Mouse (Mus musculus) CH12F3 (cell line): ENCODE results near the gene Smad3.

Source experiments
- in situ Hi-C: fragments of 300-500 bp; cut with MboI; formaldehyde crosslinking; loops from 2 replicates; pipeline ENCODE4 v1.14.3; 2020; ENCODE audit warnings: low sequenced_read_pairs

Gene Smad3

DNA sequence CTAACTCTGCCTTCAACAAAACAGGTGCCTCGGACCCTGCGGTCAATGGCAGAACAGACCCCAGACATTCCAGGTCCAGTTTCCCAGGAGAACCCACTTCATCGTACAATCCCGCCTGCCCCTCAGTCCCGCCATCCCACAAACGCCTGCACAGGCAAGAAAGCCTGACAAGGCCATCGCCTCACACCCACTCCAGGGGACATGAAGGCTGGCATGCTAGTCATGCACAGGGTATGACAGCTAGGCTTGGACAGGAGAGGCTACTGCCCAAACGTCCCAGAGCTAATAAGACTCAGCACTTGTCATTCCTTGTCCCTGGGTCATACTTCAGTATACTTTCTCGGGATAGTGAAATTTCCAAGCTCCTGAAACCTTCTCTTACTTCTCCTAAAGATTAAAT, 34.9 kb downstream of the Smad3 start:
- in situ Hi-C loops, result no loop called here

DNA sequence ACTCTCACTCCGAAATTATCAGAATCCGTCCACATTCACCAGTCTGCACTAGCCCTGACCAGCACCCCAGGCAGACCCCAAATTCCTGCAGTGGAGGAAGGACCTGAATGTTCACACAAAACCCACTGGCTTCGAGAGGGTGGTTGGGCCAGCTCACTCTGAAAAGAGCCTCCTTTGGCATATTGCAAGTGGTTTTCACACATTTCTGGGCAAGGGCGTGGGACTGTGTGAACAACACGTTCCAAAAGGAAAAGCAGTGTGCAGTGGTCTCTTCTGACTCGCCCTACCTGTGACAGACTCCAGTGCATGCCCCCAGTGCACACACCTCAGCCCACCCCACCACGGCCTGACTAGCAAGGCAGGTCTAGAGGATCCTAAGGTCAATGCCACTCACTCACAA, 35.4 kb downstream of the Smad3 start:
- in situ Hi-C loops, result no loop called here

DNA sequence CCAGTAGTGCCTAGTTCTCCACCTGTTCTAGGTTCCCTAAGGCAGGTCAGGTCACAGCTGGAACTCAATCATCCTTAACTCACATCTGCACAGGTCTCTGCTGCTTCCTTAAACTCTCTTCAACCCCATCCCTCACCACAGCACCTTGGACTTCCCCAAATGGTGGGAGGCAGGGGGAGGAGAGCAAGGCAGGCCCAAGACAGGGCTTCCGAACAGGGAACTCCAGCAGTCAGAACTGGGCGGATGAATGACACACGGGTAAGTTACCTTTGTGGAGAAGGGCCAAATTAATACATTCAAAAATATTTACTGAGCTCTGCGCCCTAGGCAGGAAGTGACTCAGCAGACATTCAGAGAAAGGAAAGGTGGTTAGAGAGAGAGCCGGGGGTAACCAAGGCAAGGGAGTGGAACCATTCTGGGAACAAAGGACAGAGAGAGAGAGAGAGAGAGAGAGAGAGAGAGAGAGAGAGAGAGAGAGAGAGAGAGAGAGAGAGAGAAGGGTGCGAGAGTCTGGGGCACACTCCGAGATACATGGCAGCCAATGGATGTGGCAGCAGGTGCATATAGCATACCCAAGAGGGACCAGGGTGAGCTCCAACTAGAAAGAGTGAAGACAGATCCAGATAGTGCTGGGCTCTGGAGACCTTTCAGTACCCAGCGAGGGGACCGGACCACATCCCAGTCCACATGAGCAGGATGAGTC, 36.1 kb downstream of the Smad3 start:
- in situ Hi-C loops, result no loop called here

DNA sequence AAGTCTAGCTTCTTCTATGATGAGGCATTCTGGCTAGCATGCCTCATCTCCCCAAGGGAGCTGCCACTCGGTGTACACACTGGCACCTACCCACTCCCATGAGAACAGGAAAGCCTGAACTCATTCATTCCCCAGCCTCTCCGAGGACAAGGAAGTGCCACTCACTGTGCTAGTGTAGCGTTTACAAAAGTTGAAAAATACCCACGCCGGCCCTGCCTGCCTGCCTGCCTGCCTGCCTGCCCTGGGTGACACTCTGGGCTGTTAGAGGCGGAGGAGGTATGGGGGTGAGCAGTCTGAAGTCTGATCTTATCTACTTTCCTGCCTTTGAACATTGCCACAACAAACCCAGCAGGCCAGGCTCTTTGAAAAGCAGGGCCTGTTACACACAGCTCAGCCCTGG, 37.1 kb downstream of the Smad3 start:
- in situ Hi-C loops, result no loop called here

DNA sequence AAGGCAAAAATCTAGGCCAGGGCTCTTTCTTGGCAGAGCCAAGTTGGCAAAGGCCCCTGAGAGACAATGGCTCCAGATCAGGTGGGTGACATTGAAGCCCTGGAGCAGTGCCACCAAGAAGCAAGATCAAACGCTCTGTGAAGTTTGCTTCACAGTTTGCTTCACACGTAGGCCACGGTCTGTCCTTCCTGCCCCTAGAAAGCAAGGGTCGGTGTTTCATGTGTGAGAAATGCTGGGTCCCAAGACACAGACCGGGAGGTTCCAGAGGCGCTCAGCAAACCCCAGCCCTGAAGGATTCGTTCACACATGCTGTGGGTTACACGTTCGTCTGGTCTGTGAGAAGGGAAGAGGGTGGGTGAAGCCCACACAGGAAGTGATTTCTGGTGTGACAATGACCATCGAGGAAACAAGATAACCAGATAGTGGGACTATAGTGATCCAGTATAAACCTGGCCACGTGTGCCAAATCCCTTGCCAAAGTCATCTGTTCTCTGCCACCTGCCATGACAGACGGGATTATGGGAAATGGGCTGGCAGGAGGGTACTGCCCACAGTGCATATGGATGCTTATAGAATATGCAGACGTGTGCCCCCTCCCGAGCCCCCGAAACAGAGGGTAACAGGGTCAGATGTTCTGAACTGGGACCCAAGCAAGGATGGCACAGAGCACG, 37.9 kb downstream of the Smad3 start:
- in situ Hi-C loops, result no loop called here

DNA sequence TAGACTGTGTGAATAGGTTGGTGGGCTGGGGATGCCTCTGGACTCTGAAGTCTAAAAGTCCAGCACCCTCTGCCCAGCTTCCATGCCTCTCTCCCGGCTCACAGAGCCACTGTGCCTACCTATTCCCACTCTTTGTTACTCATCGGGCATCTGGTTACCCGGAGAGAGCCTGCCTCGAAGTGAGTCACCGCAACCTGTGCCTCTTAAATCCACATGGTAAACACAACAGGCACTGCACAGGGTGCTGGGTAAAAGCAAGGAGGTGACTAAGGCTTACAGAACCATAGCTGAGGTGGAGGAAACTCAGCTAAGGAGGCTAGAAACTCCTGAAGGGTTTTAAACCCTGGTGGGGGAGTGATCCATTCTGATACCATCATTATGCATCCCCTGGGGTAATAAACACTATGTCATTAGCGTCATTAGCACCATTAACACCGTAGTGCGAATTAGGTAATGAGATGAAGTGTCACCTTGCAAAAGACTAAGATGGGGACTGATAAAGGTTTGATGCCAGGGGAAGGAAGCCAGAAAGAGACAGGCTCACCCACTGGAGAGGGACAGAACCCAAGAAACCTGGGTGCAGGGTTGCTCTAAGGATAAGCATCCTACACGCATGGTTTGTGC, 38.9 kb downstream of the Smad3 start:
- in situ Hi-C loops, result no loop called here

DNA sequence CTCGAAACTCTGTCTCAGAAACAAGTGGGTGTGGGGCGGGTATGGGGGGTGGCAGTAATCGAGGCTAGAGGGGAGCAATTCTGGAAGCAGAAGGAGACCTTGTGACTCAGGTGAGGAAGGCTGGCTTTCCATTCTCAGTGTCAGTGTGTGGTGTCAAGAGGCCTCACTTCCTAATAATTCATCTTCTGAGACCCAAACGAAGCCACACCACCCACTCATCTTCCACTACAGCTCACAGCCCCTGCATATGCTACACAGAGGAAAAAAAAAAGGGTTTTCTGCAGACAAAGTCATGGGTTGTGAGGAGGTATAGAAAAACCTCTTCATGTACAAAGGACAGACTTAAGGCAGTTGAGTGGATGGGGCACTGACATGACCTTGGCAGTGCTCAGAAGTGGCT, 39.6 kb downstream of the Smad3 start:
- in situ Hi-C loops, result no loop called here

DNA sequence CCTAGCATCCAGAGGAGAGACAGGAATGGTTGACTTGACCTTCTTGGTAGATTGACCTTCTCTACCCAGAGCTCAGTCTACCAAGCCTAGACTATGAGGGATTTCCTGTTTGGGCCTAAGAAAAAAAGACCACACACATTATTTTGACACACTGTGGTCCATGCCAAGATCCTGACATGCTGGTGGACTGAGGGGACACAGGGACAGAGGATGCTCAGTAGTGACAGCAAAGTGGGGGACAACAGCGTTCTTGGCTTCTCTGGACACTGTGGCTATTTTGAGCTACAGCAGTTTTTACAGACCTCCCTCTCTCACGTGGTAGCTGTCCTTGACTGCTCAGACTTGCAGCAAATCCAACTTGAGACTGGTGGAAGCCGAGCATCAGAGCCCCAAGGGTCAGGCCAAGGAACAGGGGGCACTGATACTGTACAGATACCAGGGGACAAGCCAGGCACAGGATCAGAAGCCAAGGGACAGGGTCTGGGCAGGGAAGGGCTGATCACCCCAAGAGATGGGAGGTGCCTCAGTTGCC, 40.3 kb downstream of the Smad3 start:
- in situ Hi-C loops, result no loop called here

DNA sequence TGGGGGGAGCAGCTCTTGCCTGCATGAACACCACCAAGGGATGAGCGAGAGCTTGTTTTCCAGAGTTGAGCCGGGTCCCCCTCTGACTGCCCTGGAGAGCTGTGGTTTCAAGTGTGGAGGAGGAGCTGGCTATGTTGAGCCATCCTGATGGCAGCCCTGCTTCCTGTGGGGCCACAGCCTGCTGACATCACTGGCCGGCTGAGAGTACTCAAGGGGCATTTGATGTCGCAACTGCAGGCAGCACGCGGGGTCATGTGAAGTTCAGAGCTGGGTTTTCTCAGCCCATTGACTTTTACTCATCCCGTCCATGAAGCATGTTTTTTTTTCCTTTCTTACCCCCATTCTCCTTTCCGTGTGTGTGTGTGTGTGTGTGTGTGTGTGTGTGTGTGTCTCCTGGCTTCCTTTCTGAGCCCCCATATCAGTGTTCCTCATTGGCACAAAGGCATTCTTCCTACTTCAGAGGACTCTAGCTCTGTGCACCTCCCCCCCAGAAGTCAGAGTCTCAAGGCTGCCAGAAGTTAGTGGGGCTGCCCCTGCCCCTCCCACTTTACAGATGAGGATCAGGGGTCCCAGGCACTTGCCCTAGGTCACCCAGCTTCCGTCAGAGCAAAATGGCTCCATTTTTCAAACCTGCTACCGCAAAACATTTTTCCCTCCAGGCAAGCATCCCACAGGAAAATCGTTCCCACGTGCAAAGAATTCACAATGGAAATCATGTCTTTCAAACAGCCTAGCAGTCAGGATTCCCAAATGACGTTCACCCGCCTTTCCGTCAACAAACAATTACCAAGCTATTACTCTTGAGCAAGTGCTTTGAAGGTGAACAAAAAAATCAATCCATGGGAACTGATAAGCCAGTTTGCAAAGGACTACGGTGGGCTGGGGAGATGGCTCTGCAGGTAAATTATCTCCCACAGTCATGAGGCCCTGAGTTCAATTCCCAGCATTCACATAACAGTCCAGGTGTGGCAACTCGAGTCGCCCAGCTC, 41.4 kb downstream of the Smad3 start:
- in situ Hi-C loops, result no loop called here

DNA sequence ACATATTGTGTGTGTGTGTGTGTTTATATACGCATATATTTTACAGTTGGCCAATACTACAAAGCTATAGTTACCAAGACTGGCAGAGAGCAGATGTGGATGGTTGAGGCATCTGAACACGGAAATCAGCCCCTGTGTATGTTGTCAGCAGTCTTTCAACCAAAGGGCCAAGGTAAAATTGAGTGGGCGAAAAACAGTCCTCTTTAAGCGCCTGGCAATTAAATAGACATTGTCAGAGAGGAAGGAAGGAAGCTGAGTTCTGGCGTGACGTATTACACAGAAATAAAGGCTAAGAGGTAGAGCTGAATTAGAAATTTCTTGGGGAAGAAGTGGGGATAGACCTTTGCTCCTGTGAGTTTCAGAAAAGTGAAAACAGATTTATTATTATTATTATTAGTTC, 43.2 kb downstream of the Smad3 start:
- in situ Hi-C loops, result no loop called here

DNA sequence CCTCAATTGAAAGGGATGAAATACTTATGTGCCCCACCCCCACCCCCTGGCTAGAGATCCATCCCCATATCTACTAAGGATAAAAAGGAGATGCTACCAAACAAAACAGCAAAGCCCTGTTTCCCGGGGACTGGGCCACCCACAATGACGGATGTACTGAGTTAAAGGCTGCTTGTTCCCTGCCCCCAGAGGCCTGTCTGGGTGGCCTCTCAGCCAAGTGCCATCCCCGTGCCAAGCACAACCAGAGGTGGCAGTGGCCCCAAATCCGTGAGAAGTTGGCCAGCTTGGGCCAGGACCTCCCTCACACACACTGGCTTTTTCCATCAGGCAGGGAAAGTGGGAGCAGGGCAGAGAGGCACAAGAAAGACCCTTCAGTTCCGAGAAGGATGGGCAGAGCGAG, 45.0 kb downstream of the Smad3 start:
- in situ Hi-C loops, result no loop called here

DNA sequence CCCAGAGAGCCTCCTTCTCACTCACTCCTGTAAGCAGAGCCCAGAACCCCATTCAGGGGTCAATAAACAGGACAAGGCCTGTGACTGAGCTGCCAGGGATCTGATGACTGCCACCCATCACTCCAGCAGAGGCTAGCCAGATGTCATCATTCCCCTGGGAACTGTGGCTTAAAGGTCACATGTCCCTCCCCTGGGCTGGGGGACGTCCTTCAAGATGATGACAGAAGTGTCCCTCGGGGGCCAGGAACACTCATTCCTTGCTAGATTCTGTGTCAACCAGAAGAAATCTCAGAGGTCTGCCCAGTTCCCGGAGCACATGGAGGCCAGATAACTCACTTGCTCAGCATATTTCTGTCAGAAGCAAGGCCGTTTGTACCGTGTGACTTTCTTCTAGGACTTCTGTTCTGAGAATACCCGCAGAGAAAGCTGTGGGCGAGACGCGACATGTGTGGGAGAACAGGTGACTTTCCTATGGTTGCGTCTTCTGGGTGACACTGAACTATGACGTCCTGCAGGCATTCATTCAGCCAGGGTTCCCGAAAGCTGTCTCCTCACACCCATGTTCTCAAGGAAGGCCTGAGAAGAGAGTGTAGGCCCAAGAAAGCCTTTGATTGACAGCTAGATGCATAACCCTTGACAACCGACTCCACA, 46.1 kb downstream of the Smad3 start:
- in situ Hi-C loops, result no loop called here

DNA sequence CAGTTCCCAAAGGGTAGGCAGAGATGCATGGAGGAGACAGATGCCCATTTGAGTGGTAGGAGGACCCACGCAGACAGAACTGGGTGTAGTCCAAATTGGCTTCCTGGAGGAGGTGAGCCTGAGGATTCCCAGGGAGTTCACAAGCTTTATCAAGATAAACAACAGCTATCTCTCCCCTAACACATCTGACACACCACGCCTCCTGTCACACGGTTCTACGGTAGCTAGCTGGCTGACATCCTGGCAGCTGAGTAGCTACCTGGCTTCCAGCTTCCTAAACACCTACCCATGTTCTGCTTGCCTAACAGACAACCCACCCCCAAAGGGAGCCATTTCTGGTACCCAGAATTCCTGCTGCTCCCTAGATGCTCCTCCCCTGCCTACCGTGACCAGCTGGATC, 47.9 kb downstream of the Smad3 start:
- in situ Hi-C loops, result no loop called here

DNA sequence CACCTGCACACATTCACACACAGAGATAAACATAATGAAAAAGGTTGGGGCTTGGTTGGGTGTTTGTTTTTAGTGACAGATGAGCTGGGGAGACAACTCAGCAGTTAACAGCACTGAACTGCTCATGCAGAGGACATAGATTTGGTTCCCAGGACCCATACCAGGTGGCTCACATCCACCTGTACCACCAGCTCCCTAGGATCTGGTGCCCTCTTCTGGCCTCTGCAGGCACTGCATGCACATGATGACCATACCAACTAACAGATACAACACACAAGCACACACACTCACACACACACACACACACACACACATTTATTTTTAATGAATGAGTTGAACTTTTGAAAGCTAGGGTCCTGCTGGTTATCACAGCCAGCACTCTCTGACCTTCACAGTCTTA, 48.5 kb downstream of the Smad3 start:
- in situ Hi-C loops, result no loop called here

DNA sequence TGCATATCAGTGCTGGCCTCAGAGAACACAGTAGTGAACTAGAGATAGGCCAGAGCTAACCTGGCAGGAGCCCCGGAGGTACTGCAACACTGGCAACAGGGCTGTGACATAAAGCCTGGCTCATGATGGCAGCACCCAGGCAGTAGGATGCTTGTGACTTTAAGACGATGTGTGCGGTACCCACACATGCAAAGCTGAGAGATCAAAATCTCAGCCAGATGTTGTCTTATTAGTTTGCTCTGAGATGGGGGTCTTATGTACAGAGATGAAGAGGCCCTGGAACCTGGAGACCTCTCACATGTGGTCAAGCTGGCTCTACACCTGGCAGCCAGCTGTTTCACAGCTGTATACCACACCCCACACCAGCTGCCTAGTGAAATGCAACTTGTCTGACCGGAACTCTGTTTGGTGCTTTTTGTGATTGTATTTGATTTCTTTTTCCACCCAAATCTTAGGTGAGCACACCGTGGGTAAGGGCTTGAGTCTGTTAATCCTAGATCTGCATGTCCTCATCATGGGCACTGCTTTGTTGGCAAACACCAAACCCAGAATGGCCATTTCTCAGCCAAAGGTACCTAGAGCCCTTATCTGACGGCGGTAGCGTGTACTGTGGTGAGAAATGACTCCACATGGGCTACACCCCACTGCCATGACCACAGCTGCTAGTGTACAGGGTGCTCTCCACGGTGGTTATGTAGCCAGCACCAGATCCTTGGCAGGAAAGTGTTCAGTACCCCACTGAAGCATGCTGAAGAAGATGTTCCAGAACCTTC, 49.8 kb downstream of the Smad3 start:
- in situ Hi-C loops, result no loop called here

DNA sequence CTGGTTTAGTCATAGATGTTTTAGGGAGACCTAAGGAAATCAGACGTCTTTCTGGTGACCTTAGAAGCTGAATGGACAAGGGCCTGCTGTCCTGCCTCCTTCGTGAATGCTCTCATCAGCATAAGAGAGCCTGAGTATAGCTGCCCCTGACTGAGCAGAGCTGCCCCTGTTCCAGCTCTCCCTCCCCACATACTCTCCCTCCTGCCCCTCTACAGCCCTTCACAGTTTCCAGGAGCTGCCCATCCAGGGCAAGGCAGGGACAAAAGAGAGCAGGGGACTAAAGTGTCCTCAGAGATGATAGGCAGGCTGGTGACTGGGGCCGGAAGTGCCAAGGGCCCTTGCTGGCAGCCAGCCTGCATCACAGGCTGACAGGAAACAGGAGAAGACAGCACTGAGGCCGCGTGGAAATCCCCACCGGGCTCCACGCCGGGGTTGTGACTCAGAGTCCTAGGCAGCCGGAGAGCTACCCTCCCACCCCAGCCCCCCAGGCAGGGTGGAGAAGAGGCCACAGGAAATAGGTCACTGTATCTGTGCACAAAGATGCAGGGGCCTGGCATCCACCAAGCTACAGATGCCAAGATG, 51.6 kb downstream of the Smad3 start:
- in situ Hi-C loops, result no loop called here

DNA sequence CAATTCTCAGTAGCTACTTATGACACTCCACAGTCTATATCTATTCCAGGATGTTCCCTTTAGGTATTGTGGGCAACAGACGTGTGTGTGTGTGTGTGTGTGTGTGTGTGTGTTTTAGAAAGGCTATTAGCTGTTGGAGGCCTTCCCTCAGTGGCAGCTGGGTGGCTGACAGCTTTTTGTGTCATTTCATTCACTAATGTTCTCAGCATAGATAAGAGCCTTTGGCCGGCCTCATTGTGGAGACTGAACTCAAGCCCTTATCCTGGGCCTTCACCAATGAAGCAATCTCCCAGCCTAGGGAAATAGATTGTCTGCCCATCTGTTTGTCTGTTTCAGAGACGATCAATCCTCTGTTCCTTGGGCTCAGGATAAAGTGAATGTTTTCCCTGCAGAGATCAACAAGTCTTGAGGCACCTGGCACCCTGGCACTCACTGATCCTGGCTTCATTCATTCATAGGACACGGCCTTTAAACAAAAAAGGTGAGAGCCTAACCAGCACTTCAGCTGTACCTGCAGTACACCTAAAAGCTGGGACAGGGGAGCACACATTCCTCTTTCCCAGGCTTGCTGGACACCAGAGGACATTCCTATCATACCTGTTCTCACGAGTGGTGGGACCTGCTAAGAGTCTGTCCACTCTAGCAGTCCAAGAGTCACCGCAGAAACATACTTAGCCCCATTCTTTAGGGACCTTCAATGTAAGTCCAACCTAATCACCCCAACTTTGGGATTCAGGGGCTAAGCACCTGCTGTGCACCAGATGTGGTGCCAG, 52.6 kb downstream of the Smad3 start:
- in situ Hi-C loops, result no loop called here

DNA sequence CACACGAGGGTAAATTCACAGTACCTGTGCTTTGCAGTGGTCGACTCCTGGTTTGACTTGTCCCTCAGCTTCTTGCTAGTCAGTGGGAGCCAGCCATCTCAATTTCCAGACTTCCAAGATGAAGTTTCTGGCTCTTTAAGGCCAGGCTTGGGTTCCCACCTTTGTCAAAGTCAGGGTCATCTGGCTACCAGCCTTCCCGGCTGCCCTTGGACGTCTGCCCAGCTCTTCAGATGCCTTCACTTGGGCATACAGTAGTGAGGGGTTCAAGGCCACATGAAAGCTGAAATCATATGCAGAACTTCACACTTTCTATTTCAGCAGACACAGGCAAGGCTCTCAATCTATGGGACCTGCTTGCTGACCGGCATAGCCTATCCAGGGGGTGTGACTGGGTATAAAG, 53.7 kb downstream of the Smad3 start:
- in situ Hi-C loops, result no loop called here
